Mouse (Mus musculus): Measurements from ENCODE around the gene Pdgfb.

Pdgfb gene

DNA sequence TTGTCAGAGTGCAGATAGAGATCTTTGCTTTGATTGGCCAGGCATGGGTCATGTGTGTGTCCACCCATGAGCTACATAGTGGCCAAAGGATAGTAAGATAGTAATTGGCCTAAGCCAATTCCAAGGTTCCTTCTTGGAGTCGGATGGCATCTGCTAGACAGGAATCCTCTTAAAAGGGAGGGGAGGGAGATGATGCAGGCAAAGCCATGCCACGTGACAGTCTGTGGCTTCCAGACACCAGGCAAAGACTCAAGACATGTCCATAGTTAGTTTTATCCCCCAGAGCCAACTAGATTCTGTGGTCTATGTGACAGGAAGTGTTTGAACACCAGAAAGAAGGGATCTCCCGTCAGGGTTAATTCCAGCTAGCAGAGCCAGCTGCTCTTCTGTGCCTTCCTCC, 56.4 kb downstream of the Pdgfb start:
- no peak for DNase-seq (ENCODE audit: low read depth, low spot score)

DNA sequence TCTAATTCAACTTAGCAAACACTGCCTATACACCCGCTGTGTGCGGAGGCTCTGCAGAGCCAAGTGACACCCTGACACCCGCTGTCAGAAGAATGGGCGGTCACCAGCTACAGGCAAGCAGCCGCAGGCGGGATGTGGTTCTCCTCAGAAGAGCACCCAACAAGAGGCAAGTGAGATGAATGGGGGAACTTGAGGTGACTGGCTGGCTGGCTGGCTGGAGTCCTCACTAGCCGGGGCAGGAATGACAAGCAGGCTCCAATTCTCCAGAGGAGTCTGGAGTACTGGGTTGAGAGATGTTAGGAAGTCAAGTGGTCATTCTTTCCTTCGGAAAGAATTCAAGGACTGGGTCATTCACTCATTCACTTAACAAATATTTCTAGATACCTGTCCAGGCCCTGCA, 58.2 kb downstream of the Pdgfb start:
- no peak for DNase-seq (ENCODE audit: low read depth, low spot score)

DNA sequence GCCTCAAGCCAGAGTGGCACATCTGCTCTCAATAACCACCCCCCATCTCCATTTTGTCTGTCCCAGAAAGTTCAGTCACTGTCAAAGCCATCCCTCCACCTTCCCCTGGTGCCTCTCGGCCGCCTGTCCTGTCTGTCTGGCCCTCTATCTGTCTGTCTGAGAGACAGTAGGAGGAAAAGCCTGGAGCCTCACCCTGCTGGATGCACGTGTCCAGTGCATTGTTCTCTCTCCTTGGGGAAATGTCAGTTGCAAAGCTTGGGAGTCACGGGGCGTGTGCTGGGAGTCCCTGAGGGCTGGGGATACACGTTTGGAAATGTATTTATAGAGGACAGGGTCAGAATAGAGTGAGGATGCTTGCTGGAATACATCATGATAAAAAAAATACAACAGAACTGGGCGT, 61.3 kb downstream of the Pdgfb start:
- DNase-seq (ENCODE audit: low read depth, low spot score) = no peak

DNA sequence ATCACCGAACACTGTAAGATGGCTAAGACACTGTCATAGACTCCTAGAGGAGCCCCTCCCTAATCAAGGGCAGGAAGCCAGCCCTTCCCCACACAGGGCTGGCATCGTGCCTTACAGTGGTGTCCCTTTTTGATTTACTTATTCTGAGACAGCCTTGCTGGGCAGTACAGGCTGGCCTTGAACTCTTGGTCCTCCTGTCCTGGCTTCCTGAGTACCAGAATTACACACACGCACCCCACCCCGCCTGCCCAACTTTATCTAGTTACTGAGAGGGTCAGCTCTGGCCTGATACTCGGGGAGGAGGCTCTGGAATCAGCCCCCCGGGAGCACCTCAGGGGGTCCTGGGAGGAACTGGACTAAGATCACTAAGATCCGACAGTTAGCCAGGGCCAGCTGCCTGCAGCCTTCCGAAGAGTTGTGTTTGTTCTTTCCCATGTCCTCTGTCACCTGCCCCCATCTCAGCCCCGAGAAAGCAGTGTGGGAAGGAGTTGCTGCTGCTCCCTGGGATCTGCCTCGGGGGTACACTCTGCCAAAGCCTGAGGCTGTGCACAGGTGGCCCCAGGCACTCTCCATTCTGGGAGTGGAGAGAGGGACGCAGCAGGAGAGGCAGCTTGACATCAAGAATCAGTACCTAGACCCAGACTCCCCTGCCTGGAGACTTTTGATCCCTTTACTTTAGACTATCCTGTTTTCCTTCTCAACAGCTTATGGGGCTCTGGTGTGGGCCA, 62.1 kb downstream of the Pdgfb start:
- DNase-seq (ENCODE audit: low read depth, low spot score) = no peak

DNA sequence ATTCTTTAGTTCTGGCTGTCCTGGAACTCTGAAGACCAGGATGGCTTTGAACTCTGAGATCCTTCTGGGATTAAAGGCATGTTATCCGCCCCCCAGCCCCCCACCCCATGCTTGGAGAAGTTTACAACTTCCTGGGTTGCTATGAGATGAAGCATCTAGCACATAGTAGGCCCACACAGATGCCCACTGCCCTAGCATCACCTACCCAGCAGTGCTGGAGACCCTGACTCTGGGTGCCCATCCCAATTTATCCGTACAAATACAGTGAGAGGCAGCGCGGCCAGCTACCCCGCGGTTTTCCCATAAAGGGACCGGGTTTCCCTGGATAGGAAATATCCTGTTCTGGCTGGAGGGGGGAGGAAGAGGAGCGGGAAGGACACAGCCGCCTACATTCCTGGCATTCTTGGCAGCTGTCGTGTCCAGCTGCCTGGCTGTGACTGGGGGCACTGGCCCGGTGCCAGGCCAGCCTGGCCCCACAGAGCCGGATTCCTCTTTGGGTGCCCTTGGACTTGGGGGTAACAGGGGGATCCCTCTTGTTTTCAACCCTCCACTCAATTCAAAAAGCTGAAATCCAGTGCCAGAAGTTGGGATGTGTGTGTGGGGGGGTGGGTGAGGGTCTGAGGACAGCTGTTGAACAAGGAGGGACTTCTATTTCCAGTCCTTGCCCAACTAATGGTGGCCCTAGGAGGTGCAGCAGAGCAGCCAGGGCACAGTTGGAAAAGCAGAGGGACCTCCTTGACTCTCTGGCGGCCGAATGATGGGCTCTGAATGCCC, 62.9 kb downstream of the Pdgfb start:
- DNase-seq (ENCODE audit: low read depth, low spot score) = no peak

DNA sequence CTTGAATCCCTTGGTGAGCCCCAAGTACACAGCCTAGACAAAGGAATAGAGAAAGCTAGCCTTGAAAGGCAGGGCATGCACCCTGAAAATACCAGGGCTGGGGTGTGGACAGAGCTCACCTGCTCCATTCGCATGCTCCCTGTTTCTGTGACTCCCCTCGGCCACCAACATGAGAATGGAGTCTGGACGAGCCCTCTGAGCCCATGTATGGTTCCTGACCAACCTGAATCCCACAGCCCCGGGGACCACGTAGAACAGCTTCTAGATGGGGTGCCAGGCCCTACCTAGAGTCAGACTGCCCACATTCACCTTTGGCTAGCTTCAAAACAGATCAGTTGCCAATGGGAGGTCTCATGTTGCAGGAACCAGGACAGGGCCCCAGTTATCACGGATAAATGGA, 63.6 kb downstream of the Pdgfb start:
- DNase-seq (ENCODE audit: low read depth, low spot score) = no peak

DNA sequence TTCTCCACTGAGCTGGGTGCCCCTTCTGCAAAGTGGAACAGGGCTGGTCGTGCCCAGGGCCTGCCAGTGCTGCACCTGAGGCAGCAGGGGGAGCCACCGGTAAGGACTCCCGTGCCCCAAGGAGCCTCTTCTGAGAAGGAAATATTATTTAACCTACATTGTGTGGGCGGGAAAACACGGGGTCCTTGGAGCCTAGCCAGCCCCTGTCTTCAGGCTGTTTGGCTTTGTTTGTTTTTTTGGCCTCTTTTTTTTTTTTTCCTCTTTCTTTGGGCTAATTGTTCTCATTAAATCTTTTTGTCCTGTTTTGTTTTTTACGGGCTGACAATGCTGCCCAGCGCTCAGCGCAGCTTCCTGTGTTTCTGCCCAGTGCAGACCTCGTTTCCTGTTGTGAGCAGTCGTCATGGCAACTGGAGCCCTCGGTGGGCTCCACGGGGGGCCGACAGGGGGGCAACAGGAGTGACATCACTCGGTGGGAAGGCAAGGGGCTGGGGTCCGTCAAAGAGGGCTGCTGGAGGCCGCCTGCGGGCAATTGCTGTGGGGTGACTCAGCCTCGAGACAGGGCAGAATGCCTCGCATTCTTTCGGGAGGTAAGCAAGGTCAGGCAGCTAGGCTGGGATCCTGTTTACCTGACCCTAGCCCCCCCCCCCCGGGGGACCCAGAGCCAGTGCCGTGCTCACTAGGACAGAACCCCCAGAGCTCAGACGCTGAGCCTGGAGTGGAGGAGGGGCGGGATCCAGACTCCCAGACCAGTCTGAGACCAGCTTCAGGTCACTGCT, 64.3 kb downstream of the Pdgfb start:
- no peak for DNase-seq (ENCODE audit: low read depth, low spot score)

DNA sequence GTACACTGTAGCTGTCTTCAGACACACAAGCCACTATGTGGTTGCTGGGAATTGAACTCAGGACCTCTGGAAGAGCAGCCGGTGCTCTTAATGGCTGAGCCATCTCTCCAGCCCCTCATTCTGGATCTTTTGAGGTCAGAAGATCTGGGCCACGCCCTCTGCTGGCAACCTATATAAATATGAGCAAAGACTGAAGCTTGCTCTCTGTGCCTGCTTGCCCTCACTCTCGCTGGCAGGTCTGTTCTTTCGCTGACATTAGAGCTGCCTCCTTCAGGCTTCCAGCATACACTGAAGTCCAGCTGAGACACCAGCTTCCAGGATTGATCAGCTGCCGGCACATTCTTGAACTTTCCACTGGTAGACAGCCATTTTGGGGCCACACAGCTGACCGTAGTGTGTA, 67.1 kb downstream of the Pdgfb start:
- no peak for DNase-seq (ENCODE audit: low read depth, low spot score)

DNA sequence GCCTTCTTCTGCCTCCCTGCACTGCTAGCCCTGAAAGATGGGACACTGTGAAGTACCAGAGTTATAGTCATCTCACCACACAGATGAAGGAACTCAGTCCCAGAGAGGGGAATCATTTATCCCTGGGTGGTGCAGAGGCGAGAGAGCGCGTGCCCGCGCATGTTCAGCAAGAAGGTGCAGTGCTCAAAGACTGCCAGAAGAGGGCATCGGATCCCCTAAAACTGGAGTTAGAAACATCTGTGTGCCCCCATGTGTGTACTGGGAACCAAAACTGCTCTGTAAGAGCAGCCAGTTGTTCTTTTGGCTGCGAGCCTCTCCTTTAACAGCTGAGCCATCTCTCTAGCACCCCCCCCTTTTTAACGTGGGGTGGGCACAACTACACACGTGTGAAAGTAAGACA, 68.0 kb downstream of the Pdgfb start:
- no peak for DNase-seq (ENCODE audit: low read depth, low spot score)

DNA sequence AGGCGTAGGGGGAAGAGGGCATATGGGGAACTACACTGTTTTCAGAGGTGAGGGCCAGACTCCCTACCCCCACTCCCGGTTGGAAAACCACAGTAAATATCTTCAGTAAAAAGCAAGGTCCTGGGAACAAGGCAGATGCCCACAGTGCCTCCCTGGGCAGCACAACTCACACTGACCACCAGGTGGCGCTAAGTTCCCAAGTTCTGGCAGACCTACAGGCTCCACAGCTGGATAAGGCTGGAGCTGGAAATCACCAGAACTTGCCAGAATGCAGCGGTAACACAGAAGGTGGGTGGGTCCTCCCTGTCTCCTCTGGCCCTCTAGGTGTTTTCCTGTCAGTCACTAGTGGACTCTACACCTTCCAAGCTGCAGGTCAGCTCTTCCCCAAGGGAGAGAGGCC, 68.8 kb downstream of the Pdgfb start:
- peak; percentile 75 for DNase-seq (ENCODE audit: low read depth, low spot score)
